Mouse (Mus musculus) testis, postnatal 10 days (tissue): Measurements from ENCODE around the gene Trpv3.

ENCODE experiments used
- DNase-seq: peaks from one replicate; pipeline ENCODE4 v3.0.0; 2021; ENCODE audit warnings: low spot score

Trpv3 gene

GRCm38 (mm10) chr11:73267267-73267666 is at the start of gene Trpv3:
Gene Trpv3, plus strand, starts transcription at chr11:73267388.
- DNase-seq: no peak

GRCm38 (mm10) chr11:73219671-73220070 is 47.5 kb upstream of the Trpv3 start:
- no peak for DNase-seq

- DNase-seq: no peak
These were observed 46.5 kb upstream of the Trpv3 start for GRCm38 (mm10) chr11:73220651-73221050.

DNA sequence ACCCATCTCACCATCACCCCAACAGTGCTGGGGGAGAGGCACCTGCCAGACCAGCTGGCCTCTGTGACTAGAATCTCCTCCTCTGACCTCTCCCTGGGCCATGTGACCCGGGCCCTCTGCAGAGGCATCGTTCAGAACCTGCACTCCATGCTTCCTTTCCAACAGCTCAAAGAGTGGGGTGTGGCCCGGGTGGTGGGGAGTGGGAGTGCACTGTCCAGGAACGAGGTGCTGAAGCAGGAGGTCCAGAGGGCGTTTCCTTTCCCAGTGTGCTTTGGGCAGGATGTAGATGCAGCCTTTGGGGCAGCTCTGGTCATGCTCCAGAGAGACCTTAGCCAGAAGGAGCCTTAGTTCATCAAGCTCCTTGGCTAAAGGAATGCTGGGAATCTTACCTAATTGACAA is 44.3 kb upstream of the Trpv3 start:
- DNase-seq: no peak

DNA sequence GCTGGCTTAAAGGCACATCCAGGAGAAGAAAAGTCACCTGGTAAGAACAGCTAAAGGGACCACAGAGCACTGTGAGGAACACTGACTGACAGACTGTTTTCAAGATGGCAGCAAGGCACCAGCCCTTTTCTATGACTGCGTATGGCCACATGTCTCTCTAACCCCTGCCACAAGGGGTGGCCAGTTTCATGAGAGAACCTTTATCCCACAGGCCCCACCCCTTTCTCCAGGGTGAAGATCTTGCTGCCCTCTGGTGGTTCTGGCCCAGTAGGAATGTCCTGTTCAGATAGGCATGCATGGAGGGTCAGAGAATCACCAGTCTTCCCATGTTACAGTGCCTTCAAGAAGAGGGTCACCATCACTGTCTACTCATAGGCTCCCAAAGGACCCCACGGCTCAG is 43.2 kb upstream of the Trpv3 start:
- DNase-seq: no peak

DNA sequence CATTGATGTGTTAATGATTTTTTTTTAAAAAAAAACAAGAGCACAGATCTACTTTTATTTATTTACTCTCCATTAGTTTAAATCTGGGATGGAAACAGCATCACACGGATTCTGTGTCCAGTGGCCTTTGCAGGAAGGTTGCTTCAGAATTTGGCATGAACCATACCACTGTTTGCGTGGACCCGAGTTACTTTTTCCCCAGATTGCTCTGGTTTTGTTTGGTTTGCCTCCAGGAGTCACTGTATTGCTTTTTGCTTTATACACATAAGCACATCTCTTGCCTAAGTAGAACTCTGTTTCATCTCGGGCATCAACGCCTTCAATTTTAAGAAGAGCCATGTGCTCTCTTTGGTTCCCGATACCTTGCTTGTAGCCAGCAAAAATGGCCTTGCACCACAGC is 41.3 kb upstream of the Trpv3 start:
- no peak for DNase-seq

DNA sequence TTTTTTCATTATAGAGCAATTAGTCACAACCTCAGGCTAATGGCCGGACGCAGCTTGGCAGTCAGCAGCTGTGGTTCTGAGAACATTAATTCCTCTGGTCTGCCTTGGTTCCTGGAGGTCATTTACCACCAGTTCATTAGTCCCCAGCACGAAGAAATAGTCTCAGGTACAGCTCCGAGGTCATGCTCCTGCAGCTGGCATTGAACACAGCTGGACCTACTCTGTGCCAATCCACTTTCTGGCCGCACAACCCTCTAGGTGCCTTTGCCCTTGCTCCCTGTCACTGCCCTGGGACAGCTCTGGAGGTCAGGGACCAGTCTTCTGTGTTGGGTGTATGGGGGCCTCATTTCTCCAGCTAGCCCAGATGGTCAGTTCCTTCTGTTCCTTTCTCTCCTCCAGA is 38.3 kb upstream of the Trpv3 start:
- no peak for DNase-seq

DNA sequence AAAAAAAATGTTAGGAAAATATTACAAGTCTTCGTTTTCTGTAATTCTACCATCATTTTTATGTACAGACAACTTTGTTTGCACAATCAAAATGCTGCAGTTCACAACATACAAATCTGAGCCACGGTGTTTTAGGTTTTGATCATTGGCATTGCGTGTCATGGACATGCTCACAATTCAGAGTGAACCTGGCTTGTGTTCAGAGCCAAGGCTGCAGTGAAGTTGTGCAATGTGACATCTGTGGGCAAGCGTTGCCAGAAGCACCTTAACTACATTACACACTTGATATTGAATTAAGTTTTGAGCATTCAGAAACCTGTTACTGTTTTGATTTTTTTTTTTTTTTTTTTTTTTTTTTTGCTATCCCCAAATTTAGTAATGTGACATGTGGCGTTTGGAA is 37.1 kb upstream of the Trpv3 start:
- DNase-seq: no peak

DNA sequence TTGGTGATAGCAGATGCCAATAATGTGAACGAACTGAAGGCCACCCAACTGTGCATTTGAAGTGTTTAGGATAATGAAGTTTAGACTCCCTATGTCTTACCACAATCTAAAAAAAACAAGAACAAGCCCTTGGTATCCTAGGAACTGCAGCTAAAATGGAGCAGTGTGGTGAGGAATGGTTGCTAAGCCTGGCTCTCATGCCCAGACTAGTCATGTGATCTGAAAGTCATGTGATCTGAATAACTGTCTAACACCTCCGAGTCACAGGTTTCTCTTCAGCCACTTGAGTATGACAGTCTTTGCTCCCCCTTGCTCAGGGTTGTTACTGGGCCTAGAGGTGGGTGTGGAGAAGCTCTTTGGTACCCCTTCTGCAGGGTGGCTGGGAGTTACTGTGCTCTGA is 34.7 kb upstream of the Trpv3 start:
- no peak for DNase-seq

GRCm38 (mm10) chr11:73233992-73234391 is 33.2 kb upstream of the Trpv3 start, which contains the start of gene Trpv1:
Gene Trpv1, plus strand, starts transcription at chr11:73234292.
- no peak for DNase-seq

DNA sequence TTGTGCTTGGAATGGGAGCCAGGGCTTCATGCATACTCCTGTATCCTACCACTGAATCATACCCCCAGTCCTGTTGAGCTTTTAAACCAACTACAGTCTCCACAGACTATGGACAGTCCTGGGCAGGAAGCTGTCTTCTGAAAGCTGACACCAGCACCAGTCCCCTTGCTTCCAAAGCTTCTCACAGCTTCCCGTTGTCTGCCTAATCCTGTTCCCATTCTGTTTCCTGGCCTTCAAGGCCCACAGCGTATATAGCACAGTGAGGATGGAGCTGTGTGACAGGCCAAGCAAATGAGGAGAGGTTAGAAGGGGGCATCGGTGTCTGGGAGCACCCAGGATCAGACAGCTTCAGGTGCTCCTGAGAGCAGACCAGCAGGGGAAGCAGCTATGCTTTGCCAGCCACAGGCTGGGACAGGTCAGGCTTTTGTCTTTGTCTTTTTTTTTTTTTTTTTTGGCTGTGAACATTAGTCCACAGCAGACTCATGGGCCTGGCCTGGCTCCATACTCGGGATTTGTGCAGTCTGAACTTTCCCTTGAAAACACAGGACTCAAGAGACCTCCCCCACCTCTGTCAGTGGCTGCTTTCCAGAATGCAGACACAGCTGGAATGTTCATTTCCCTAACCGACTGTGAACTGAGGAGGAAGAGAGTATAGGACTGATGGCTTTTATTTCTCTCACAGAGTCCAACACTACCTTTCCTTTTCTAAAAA is 31.0 kb upstream of the Trpv3 start:
- DNase-seq: peak; percentile 75

DNA sequence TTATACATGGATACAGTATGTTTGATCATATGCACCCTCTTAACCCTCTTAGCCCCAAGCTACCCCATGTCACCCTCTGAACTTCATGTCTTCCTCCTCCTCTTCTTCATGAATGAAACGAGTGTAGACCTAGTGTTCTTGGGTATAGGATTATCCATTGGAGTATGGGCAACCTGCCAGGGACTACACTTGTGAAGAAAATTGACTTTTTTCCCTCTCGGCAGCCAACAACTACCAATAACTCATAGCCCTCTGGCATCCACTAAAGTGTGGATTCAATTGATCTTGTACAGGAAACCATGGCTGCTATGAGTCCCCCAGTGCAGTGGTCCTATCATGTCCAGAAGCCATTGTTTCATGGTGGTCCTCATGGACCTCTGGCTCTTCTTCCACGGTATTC is 30.5 kb upstream of the Trpv3 start:
- DNase-seq: no peak

DNA sequence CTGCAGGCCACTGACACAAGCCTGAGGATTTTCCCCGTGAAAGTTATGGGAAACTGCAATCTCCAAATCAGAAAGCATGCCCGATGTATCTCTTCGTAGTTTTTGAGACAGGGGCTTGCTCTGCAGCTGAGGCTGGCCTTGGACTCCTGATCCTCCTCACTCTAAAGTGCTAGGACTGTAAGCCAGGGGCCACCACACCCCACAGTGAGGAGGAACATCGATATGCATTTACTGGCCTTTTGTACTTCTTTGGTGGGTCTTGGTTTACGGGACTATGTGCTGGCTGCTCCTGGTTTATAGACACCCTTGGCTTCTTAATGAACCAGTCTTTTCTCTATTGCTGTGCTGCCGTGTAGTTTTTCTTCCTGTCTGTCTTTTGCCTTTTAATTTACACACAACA is 25.0 kb upstream of the Trpv3 start:
- DNase-seq: no peak

GRCm38 (mm10) chr11:73242777-73243176 is 24.4 kb upstream of the Trpv3 start:
- no peak for DNase-seq

- DNase-seq: no peak
These were observed 9.7 kb upstream of the Trpv3 start for GRCm38 (mm10) chr11:73257362-73257945.

- DNase-seq: no peak
These were observed 8.5 kb upstream of the Trpv3 start for GRCm38 (mm10) chr11:73258664-73259063.

- DNase-seq: no peak
These were observed 6.7 kb upstream of the Trpv3 start for GRCm38 (mm10) chr11:73260457-73260856.

DNA sequence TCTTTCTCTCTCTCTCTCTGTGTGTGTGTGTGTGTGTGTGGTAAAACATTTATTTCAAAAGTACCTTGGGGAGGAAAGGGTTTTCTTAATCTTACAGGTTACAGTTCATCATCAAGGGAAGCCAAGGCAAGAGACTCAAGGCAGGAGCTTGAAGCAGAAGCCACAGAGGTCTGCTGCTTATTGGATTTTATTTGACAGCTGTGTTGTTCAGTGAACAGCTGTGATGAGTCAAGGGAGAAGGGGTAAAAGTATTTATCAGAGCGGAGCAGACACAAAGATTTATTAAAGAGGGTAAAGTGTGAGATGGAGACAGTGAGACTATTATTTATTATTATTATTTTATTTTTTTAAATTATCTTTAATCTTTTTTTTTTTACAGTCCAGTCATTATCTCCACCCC is 5.8 kb upstream of the Trpv3 start:
- no peak for DNase-seq

GRCm38 (mm10) chr11:73274821-73275220 is 7.6 kb downstream of the Trpv3 start:
- DNase-seq: no peak

GRCm38 (mm10) chr11:73280710-73281109 is 13.5 kb downstream of the Trpv3 start:
- no peak for DNase-seq

DNA sequence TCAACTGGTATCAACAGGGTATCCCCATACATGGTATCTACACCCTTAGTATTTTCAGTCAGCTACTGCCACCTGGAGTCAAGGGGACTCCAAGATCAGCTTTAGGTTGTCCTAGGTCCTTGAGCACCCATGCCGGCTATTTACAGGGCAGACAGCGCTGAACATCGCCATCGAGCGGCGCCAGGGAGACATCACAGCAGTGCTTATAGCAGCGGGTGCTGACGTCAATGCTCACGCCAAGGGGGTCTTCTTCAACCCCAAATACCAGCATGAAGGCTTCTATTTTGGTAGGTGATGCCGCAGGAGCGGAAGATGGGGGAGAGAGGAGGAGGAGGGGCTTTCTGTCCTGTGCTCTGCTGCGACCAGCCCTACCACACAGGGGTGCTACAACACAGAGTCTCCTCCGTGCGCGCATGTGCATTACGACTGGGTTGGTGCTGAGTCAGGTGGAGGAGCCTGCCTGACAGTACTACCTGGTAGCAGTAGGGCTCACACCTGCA is 14.4 kb downstream of the Trpv3 start:
- peak; percentile 57 for DNase-seq

DNA sequence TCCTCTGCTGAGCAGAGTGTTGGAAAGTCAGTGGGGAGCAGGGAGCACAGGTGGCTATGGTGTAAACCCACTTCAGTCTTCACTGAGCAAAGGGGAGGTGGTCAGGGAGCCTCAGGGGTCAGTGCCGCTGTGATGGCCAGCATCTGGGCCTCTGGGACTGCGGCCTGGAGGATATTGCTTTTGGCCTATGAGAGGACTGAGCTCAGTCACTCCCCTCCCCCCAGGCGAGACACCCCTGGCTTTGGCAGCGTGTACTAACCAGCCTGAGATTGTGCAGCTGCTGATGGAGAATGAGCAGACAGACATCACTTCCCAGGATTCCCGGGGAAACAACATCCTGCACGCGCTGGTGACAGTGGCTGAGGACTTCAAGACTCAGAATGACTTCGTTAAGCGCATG is 16.2 kb downstream of the Trpv3 start:
- no peak for DNase-seq

GRCm38 (mm10) chr11:73283926-73284325 is 16.7 kb downstream of the Trpv3 start:
- no peak for DNase-seq

DNA sequence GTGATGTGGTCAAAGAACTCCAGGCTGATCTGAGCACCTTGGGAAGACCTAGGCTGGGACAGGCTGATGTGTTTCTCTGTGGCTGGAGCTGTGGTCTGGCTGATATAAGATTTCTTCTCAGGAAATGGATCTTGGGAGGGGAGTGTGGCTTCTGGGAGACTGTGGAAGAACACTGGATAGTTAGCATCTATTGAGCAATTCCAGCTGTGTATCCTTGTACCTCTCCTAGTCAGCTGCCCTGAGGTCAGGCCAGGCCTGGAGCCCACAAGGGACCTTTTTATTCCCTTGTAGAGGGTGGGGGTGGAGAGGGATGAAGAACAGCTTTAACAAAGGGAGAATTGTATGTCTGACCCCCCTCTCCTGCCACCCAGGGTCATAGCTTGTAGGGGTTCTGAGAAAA is 17.2 kb downstream of the Trpv3 start:
- no peak for DNase-seq
